Mouse (Mus musculus) macrophage (primary cell): ENCODE data around the gene Wasf3. TPM values are rescaled to one million over a fixed set of nuclear protein-coding genes. Genes with fewer than 3 reads are reported as not detected.

ENCODE experiments used
- H3K27ac ChIP-seq: fragments of 350-480 bp; formaldehyde crosslinking; 2 replicates; pipeline ENCODE4 v1.9.0; 2021
- H3K36me3 ChIP-seq: fragments of 350-480 bp; formaldehyde crosslinking; 2 replicates; pipeline ENCODE4 v1.9.0; 2021; ENCODE audit errors: inconsistent target
- H3K4me3 ChIP-seq: fragments of 350-480 bp; formaldehyde crosslinking; 2 replicates; pipeline ENCODE4 v1.9.0; 2021; ENCODE audit errors: inconsistent target
- H3K79me2 ChIP-seq: fragments of 350-480 bp; formaldehyde crosslinking; 2 replicates; pipeline ENCODE4 v1.9.0; 2021; ENCODE audit errors: inconsistent target
- WGBS: methylation state at CpG from one replicate; pipeline ENCODE4 v1.1.7; 2026; ENCODE audit warnings: inconsistent platforms; ENCODE audit not compliant: missing documents; 5-methylcytosine and 5-hydroxymethylcytosine counted together
- polyA plus RNA-seq: library from polyadenylated mRNA; stranded (reverse); fragments of 250-400 nt; gene quantifications from 3 replicates; pipeline ENCODE4 v1.2.4, GENCODE M21; 2018; ENCODE audit warnings: inconsistent platforms
- total RNA-seq, 78 experiments: library from RNA; depleted of rRNA; stranded (reverse); fragments of 250-400 nt; gene quantifications; 1 replicate in 9 of 78; 2 replicates in 24 of 78; 3 replicates in 43 of 78; 4 replicates in 2 of 78; pipeline ENCODE4 v1.2.4; 2018; ENCODE audit warnings: inconsistent platforms in 56 of 78

Wasf3 gene
- total RNA-seq (2018; cell fraction: chromatin; rRNA removed): under 1 TPM in 1 of 26 experiments, not detected in 25; 0.54 TPM
- total RNA-seq (2018; cell fraction: cytosol; rRNA removed): not detected
- total RNA-seq (2018; cell fraction: nucleus; rRNA removed): under 1 TPM in 1 of 26 experiments, not detected in 25; 0.14 TPM
- polyA plus RNA-seq: not detected in 3 replicates

DNA sequence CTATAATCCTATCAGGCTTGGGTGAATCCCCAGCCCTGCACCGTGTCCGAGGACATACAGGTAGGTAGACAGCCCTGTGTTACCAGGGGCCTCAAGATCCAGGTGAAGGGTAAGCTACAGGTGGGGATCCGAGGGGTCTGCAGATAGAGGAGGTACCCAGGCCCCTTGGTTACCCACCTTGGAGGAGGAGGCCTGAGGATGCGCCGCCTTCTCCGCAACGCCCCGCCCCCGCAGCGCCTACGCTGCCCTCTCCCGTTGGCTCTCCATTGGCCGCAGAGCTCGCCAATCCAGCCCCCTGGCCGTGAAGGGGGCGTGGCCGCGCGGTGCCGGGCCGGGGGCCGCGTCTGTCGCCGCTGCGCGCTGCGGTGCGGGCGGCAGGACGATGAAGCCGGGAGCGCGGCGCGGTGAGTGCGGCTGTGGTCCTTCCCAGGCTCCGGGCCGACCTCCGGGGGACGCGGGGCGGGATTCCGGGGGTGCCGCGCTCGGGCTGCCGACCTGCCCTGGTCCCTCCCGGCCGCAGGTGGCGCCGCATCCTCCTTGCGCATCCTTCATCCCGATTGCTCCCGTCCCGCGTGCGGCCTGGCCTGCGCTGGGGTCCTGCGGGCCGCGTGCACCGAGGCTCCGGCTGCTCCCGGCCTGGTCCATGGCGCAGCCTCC is at the start of gene Wasf3:
TSS of gene Wasf3 (plus strand) at position 51 of the 657 bp plus-strand sequence.
- H3K4me3 ChIP-seq: no peak within 1 kb of the TSS
- no peaks in the 10 kb centered on the region for H3K36me3 ChIP-seq
- 7% methylated on average over 66 of the region's 66 CpGs for WGBS
- H3K27ac ChIP-seq: no peak within 1 kb of the TSS
- no peaks in the 10 kb centered on the region for H3K79me2 ChIP-seq

DNA sequence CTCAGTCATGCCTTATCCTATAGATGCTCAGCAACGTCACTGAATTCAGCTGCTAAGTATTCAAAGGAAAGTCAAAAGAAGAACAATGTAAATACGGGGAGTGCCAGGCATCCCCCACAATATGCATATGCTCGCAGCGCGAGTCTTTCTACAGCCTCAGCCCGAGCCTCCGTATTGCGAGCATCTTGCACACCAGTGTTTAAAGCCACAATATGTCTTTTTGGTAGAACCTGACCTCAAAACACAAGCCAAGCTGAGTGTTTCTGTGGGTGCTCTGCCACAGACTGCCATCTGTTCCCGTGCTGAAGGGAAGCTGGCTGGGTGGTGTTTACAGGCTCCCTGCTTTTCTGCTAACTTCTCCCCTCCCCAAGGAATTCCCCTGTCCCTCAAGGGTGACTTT is 46.7 kb upstream of the Wasf3 start:
- H3K27ac ChIP-seq: no peak overlapping the region
- no peaks in the 10 kb centered on the region for H3K36me3 ChIP-seq
- H3K4me3 ChIP-seq: no peak overlapping the region
- H3K79me2 ChIP-seq: no peaks in the 10 kb centered on the region
- WGBS: 68% methylated on average over 9 of the region's 9 CpGs

DNA sequence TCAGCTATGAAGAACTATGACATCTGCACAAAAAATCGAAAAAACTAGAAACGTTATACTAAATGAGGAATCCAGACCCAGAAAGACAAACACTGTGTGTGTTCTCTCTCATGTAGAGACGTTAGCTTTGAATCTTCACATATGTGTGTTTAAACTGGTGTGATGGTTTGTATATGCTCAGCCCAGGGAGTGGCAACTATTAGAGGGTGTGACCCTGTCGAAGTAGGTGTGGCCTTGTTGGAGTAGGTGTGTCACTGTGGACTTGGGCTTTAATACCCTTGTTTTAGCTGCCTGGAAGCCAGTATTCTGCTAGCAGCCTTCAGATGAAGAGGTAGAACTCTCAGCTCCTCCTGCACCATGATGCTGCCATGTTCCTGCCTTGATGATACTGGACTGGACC is 44.7 kb upstream of the Wasf3 start:
- H3K27ac ChIP-seq: no peak overlapping the region
- H3K36me3 ChIP-seq: no peaks in the 10 kb centered on the region
- no peaks in the 10 kb centered on the region for H3K79me2 ChIP-seq
- 89% methylated on average over 4 of the region's 4 CpGs for whole genome bisulfite sequencing
- H3K4me3 ChIP-seq: no peak overlapping the region

DNA sequence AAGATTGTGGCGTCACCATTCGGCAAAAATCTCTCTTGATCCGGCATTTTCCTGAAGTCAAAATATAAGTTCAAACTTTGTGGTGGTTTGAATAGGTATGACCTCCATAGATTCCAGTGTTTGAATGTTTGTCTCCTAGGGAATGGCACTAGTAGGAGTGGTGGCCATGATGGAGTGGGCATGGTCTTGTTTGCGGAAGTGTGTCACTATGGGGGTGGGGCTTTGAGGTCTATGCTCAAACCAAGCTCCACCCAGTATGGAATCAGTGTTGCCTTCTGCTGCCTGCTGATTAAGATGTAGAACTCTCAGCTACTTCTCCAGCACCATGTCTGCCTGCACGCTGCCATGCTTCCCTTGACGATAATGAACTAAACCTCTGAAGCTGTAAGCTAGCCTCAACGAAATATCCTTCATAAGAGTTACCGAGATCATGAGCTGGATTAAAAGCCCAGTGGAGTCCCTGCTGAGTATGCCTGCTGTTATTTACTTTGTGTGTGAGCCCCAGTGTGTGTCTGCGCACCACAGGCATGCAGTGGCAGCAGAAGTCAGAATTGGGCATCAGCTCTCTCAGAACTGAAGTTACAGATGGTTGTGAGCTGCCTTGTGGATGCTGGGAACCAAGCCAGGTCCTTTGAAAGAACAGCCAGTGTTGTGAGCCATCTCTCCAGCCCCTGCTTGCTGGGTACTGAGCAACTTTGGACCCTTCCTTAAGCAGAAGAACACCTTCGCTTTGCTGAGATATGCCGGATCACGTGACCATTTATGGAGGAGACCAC is 39.7 kb upstream of the Wasf3 start:
- H3K4me3 ChIP-seq: no peak overlapping the region
- no peak overlapping the region for H3K27ac ChIP-seq
- no peaks in the 10 kb centered on the region for H3K36me3 ChIP-seq
- no peaks in the 10 kb centered on the region for H3K79me2 ChIP-seq
- WGBS: 92% methylated on average over 12 of the region's 12 CpGs

DNA sequence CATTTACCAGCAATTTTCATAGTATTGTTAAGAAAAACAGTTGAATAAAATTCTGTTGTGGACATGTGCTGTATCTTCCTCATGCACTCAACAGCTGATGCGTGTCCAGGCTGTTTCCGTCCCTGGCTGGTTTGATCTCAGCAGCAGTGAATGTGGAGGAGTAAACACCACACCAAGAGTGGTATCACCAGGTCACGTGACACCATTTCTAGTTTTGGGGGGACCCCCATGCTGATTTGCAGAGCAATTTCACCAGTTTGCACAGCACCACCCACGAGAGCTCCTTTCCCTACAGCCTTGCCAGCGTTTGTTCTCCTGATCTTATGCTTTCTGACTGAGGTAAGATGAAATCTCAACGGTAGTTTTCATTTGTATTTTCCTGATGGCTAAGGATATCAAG is 37.7 kb upstream of the Wasf3 start:
- Histone ChIP-seq H3K36me3 (no peaks in the 10 kb centered on the region), H3K4me3 (no peak overlapping the region), H3K27ac (no peak overlapping the region), H3K79me2 (no peaks in the 10 kb centered on the region)
- WGBS: 85% methylated on average over 6 of the region's 6 CpGs

DNA sequence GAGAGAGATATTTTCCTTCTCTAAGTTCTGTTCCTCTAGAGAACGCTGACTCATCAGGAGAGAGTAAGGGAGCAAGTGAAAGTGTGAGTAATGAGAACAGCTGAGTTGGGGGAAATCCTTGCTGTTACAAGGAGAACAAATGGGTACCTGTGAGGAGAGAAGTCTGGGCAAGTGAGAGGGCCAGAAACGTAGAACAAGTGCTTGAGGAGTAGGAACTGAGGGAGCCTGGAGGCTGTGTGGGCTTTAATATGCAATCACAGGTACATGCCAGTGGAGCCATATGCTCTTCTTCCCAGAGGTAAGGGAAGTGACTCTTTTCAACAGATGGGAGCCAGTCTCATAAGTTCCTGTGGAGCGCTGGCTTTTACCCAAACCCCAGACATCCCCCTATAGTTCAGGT is 35.6 kb upstream of the Wasf3 start:
- H3K36me3 ChIP-seq: no peaks in the 10 kb centered on the region
- 77% methylated on average over 3 of the region's 3 CpGs for WGBS
- no peaks in the 10 kb centered on the region for H3K79me2 ChIP-seq

DNA sequence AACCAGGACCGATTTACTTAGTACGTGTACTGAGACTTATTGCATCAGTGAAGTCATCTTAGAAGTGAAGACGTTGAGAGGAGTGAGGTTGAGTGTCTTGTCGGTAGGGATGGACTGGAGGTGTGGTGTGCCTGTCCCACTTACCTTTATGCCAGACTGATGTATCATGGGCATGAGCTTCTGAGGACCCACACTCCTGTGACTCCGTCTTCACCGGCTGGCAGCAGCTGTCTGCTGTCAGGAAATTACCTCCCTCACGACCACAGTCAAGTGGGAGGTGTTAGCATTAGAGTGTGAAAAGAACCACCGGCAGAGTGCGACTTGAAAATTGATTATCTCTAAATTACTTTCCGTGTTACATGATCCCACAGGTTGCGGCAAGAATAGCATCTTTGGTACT is 34.0 kb upstream of the Wasf3 start:
- no peak overlapping the region for H3K27ac ChIP-seq
- no peak overlapping the region for H3K4me3 ChIP-seq
- no peaks in the 10 kb centered on the region for H3K36me3 ChIP-seq
- 72% methylated on average over 11 of the region's 11 CpGs for WGBS
- H3K79me2 ChIP-seq: no peaks in the 10 kb centered on the region

More for the DNA sequence above, 35.6 kb upstream of the Wasf3 start:
- Histone ChIP-seq H3K4me3 (no peak overlapping the region), H3K27ac (no peak overlapping the region)

DNA sequence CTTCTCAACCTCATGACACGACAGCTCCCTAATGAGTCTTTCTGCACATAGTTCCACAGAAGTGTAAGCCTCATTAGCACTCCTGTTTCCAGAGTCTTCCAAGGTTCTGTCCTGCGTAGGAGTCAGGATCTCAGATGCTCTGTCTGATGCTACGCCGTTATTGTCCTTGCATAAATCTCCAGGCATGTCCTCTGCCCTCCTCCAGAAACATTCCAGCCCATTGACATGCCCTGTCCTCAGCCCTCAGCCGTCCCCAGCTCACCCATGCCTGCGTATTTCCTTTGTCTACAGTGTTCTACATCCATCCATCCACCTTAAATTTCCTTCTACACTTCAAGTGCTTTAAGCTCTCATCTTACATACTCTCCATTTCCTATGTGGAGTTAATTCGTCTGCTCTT is 32.8 kb upstream of the Wasf3 start:
- H3K27ac ChIP-seq: no peak overlapping the region
- WGBS: 87% methylated on average over 7 of the region's 7 CpGs
- no peaks in the 10 kb centered on the region for H3K79me2 ChIP-seq
- H3K4me3 ChIP-seq: no peak overlapping the region
- H3K36me3 ChIP-seq: no peaks in the 10 kb centered on the region

DNA sequence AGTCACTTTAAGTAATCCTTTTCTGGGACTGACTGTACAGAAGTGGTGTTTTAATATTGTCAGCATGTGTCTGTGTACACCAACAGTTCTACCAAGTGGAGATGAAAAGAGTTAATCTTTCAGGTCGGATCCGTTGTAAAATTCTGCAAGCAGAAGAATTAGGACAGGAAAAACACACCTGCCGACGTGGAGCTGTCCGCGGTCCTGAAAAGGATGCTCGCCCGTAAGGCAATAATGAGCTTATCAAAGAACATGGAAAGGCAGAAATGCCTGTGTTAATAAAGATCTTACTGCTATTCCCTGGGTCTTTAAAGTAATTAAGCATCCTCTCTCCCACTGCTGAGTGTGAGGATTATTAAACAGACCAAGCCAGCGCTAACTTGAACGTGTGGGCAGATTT is 24.4 kb upstream of the Wasf3 start:
- Histone ChIP-seq H3K4me3 (no peak overlapping the region), H3K36me3 (no peaks in the 10 kb centered on the region), H3K27ac (no peak overlapping the region), H3K79me2 (no peaks in the 10 kb centered on the region)
- WGBS: 43% methylated on average over 9 of the region's 10 CpGs

DNA sequence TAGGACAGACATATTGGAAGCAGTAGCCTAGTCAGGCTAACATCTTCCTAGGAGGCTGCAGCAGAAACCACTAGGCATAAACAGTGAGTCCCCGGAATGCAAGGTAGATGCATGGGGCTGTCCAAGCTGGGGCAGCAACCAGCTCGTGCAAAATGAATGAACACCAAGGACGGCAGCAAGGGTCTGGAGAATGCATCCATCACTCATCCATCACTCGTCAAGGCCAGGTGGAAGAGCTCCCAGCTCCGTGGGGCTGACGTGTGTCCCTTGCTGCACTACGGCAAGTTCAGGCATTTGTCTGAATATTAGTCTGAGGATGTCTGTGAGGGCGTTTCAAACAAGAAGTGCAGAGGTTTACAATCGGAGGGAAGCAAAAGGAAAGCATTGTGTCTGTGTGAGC is 22.1 kb upstream of the Wasf3 start:
- H3K27ac ChIP-seq: no peak overlapping the region
- no peaks in the 10 kb centered on the region for H3K36me3 ChIP-seq
- no peaks in the 10 kb centered on the region for H3K79me2 ChIP-seq
- H3K4me3 ChIP-seq: no peak overlapping the region
- 88% methylated on average over 9 of the region's 9 CpGs for WGBS

DNA sequence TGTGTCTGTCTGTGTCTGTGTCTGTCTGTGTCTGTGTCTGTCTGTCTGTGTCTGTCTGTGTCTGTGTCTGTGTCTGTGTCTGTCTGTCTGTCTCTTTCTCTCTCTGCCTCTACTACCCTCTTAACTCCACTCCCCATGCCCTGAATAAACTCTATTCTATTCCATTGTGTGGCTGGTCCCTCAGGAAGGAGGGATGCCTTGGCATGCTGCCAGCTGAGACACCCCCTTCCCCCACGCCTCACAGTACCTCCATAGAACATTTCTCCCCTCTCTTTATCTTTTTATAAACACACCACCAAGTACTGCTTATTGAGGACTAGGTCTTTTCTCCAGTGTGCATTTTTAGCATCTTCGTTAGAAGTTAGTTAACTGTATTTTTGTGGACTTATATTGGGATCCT is 16.4 kb upstream of the Wasf3 start:
- H3K27ac ChIP-seq: no peak overlapping the region
- no peak overlapping the region for H3K4me3 ChIP-seq
- no peaks in the 10 kb centered on the region for H3K36me3 ChIP-seq
- 96% methylated on average over 2 of the region's 2 CpGs for WGBS
- no peaks in the 10 kb centered on the region for H3K79me2 ChIP-seq

DNA sequence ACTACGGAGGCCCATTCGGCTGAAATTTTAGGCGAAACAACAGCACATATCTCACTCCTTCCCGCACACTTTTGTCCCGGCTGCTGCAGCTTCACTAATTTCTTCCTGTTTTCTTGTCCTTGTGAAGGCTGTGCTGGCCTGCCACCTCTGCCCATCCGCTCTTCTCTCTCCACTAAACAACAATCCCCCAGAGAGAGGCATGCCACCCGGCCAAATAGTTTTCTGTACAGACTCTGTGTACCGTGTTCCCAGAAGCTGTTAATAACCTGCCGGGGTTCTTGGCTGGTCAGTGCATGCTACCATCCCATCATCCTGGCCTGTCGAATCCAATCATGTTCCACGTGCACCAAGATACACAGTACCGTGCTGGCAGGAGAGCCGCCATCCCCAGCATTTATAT is 15.8 kb upstream of the Wasf3 start:
- H3K79me2 ChIP-seq: no peaks in the 10 kb centered on the region
- H3K36me3 ChIP-seq: no peaks in the 10 kb centered on the region
- 93% methylated on average over 13 of the region's 13 CpGs for WGBS
- no peak overlapping the region for H3K27ac ChIP-seq
- no peak overlapping the region for H3K4me3 ChIP-seq

DNA sequence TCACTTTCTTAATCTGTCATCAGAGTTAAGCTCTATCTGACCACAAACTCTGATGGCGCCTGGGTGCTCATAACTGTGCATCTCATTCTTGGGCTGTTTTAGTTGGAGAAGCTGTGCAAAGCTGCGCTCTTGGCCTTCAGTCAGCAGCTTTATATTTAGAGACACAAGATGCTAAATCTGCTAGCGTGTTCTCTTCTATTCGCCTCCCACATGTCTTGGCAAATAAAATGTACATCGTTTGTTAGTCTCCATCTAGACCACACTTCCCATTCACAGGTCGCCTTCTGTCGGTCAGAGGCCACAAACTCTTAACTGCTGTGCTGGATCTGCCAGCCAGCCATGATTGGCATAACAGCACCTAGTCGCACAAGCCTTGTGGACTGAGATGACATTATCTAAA is 14.0 kb upstream of the Wasf3 start:
- 91% methylated on average over 8 of the region's 8 CpGs for WGBS
- no peaks in the 10 kb centered on the region for H3K79me2 ChIP-seq
- H3K4me3 ChIP-seq: no peak overlapping the region
- no peak overlapping the region for H3K27ac ChIP-seq
- no peaks in the 10 kb centered on the region for H3K36me3 ChIP-seq

DNA sequence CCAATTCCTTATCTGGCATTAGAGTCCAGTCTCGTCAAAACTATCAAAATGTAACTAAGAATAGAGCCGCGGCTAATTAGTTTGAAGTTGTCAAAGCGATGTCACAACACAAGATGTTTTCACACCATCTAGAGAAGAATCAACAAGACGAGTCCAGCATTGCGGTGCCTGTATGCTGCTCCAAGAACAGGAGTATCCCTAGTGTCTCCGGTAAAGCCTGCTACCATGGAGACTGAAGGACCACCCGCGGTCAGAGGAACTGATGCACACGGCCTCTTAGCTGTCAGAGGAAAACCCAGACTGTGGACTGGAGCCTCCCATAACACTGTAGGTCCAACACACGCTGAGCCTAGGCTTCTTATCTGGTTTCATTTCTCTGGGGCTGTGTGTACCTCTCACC is 11.5 kb upstream of the Wasf3 start:
- no peak overlapping the region for H3K4me3 ChIP-seq
- H3K27ac ChIP-seq: no peak overlapping the region
- 89% methylated on average over 11 of the region's 11 CpGs for WGBS
- H3K79me2 ChIP-seq: no peaks in the 10 kb centered on the region
- H3K36me3 ChIP-seq: no peaks in the 10 kb centered on the region

DNA sequence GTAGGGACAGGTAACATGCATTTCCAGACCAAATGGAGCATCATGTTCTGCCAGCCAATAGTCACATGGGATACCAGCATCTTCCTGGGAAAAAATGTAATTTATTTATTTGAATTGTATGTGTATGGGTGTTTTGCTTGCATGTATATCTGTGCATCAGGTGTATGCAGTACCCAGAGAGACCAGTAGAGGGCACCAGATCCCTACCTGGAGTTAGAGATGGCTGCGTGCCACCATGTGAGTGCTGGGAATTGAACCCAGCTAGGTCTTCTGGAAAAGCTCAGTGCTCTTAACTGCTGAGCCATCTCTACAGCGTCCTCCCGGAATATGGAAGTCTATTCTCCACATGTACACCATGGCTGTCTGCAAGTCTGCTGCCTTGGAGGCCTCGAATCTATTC is 8.2 kb upstream of the Wasf3 start:
- H3K36me3 ChIP-seq: no peaks in the 10 kb centered on the region
- no peaks in the 10 kb centered on the region for H3K79me2 ChIP-seq
- no peak overlapping the region for H3K27ac ChIP-seq
- 80% methylated on average over 4 of the region's 4 CpGs for WGBS
- no peak overlapping the region for H3K4me3 ChIP-seq
